Mouse (Mus musculus) mammary gland, adult 2 months (tissue): ENCODE measurements around the gene Eif6. TPM values are rescaled to one million over a fixed set of nuclear protein-coding genes. Genes with fewer than 3 reads are reported as not detected.

Source experiments
- polyA plus RNA-seq: library from polyadenylated mRNA; depleted of rRNA; stranded (reverse); fragments of >200 nt; gene quantifications from 2 replicates; pipeline ENCODE4 v1.2.3, GENCODE M21; 2012; ENCODE audit warnings: low replicate concordance; rRNA removed

The Eif6 gene
- 103 and 117 TPM in 2 replicates for polyA plus RNA-seq

DNA sequence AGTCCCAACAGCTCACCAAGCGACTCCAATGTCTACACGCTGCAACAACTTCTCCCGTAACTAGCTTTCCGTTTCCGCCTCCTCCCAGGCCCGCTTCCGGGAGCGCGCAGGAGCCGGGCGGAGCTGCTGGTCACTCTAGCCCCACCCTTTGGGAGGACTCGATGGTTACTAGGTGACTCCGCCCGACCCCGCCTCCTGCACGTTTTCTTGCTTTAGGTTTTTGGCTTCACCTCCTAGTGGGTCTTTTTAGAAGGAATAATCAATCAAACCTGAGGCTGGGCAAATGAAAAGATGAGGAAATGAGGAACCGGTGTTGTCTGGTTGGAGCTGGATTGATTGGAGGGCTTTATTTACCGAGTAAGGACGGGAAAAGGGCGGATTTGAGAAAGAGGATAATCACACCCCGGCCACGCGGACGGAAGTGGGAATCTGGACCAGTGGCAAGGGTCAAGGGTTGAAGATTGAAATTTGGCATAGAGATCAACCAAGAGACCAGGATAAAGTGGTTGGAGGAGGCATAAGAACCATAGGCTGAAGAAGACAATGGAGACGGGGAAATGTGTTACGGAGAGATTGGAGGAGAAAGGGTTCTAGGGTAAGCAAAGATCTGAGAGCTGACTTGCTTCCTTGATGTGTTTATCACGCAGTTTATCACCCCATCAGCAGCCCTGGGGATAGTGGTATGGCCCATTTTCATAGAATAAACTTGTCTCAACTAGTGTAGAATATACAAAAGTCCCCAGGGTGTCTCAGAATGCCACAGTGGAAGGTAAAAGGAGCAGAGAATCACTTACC lies at the start of gene Eif6:
Gene Eif6 (minus strand): TSS at position 296 of the 795 bp plus-strand sequence.

DNA sequence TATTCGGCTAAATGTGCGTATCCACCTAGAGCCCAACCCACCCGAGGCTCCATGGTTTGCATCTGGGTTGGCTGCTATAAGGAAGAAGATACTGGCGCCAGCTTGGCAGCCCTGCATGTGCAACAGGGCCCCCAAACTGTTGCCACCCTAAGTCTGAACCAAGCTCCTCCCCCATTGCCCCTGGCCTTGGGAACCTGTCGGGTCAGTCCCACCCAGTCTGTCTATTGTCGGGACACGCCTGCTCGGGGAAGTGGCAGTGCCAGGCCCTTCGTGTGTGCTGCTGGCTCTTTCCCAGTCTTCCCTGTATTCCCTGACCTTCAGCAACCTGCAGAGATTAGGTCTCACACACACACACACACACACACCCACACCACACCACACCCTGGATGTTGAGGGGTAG lies 8.0 kb upstream of the Eif6 start, which contains the start of gene Fam83c:
Gene Fam83c (minus strand): TSS at position 123 of the 400 bp plus-strand sequence.

DNA sequence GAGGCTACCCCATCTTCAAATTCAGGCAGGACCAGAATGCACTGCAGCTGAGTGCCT lies 7.5 kb downstream of the Eif6 start, which contains the start of gene BC029722:
Gene BC029722 (minus strand): TSS at position 35 of the 57 bp plus-strand sequence.

DNA sequence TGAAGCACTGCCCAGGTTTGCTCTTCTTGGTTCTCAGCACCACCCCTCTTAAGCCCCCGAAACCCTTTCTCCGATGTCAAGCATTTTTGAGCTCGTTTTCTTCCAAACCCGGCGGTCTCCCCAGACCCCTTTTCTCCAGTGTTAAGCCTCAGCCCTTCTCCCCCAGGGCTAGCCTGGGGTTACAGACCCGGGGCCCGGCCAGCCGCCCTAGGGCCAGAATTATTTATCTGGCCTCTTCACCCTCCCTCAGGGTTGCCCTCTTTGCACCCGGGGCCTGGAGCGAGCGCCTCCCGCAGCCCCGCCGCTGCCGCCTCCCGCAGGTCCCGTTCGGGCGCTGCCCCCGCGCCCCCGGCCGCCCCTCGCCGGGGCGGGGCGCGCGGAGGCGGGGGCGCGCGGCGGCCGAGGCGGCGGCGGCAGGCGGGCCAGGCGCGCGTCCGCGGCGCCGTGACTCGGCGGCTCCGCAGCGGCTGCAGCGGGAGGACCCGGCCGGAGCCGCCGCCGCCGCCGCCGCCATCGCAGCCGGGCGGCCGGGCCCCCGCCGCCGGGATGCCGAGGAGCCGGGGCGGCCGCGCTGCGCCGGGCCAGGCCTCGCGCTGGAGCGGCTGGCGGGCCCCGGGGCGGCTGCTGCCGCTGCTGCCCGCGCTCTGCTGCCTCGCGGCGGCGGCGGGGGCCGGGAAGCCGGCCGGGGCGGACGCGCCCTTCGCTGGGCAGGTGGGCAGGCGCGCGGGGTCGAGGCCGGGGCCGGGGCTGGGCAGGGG lies 51.6 kb downstream of the Eif6 start, which contains the start of gene Mmp24:
Gene Mmp24 (plus strand): TSS at position 416 of the 758 bp plus-strand sequence.

Other genes starting within 250 kb of the Eif6 start
- gene Gss, start 234.1 kb downstream of the Eif6 start, polyA plus RNA-seq: 17.8 and 20.1 TPM in 2 replicates
- gene Myh7b, start 215.7 kb downstream of the Eif6 start, polyA plus RNA-seq: 0.11 TPM in 1 of 2 replicates, not detected in the other
- gene Trpc4ap, start 134.5 kb downstream of the Eif6 start, polyA plus RNA-seq: 170 and 221 TPM in 2 replicates
- gene Edem2, start 97.5 kb downstream of the Eif6 start, polyA plus RNA-seq: 39.5 and 56.7 TPM in 2 replicates
- not detected in 2 replicates for gene Gm17581, start 91.1 kb downstream of the Eif6 start, polyA plus RNA-seq
- gene Procr, start 75.8 kb downstream of the Eif6 start, polyA plus RNA-seq: 16.3 and 20.4 TPM in 2 replicates
- gene Mmp24, start 51.6 kb downstream of the Eif6 start, polyA plus RNA-seq: 0.07 and 0.10 TPM in 2 replicates
- 70.9 and 110 TPM in 2 replicates for gene BC029722, start 7.5 kb downstream of the Eif6 start, polyA plus RNA-seq
- gene Fam83c, start 7.9 kb upstream of the Eif6 start, polyA plus RNA-seq: 0.04 and 0.36 TPM in 2 replicates
- gene Uqcc1, start 103.4 kb upstream of the Eif6 start, polyA plus RNA-seq: 17.9 and 69.2 TPM in 2 replicates
- not detected in 2 replicates for gene Gm15557, start 113.8 kb upstream of the Eif6 start, polyA plus RNA-seq
- gene Gdf5, start 118.4 kb upstream of the Eif6 start, polyA plus RNA-seq: 0.63 and 1.0 TPM in 2 replicates
- 10.2 and 10.8 TPM in 2 replicates for gene Cep250, start 129.5 kb upstream of the Eif6 start, polyA plus RNA-seq
- 2.4 and 6.7 TPM in 2 replicates for gene 6430550D23Rik, start 181.1 kb upstream of the Eif6 start, polyA plus RNA-seq
- gene Ergic3, start 181.1 kb upstream of the Eif6 start, polyA plus RNA-seq: 195 and 238 TPM in 2 replicates
- 6.6 and 7.5 TPM in 2 replicates for gene Fer1l4, start 226.0 kb upstream of the Eif6 start, polyA plus RNA-seq
- gene Spag4, start 238.2 kb upstream of the Eif6 start, polyA plus RNA-seq: 4.6 and 6.2 TPM in 2 replicates